Mouse (Mus musculus): ENCODE results near the gene Lima1.

- TF ChIP-seq POLR2A (IDR thresholded peaks at IDR 0.05; ENCODE audit: borderline replicate concordance, insufficient read depth, low read length), result no peak
- no peak for TF ChIP-seq CTCF (IDR thresholded peaks at IDR 0.05; ENCODE audit: borderline replicate concordance, insufficient read depth, low read depth, low read length)
Observed at GRCm38 (mm10) chr15:99835191-99835590, 40.1 kb downstream of the Lima1 start.
